Mouse (Mus musculus): ENCODE data around the gene Anxa9. TPM values are rescaled to one million over a fixed set of nuclear protein-coding genes. Genes with fewer than 3 reads are reported as not detected.

Gene Anxa9
- polyA plus RNA-seq, 1 experiment = 7.6 TPM

- DNase-seq (ENCODE audit: low spot score) = no peak
Observed at GRCm38 (mm10) chr3:95314075-95314474, 7.1 kb upstream of the Anxa9 start.

GRCm38 (mm10) chr3:95313476-95313875 lies 6.5 kb upstream of the Anxa9 start:
- DNase-seq (ENCODE audit: low spot score) = no peak

- DNase-seq (ENCODE audit: low spot score) = no peak
Observed at GRCm38 (mm10) chr3:95312623-95313022, 5.6 kb upstream of the Anxa9 start.

- no peak for DNase-seq (ENCODE audit: low spot score)
Observed at GRCm38 (mm10) chr3:95310968-95311882, 4.2 kb upstream of the Anxa9 start.

GRCm38 (mm10) chr3:95310496-95310895 lies 3.5 kb upstream of the Anxa9 start:
- DNase-seq (ENCODE audit: low spot score) = no peak

- DNase-seq (ENCODE audit: low spot score) = no peak
Observed at GRCm38 (mm10) chr3:95306244-95306643, 732 bp downstream of the Anxa9 start.

- no peak for DNase-seq (ENCODE audit: low spot score)
Observed at GRCm38 (mm10) chr3:95301204-95301796, 5.7 kb downstream of the Anxa9 start.

- DNase-seq (ENCODE audit: low spot score) = no peak
Observed at GRCm38 (mm10) chr3:95298018-95298417, 9.0 kb downstream of the Anxa9 start.

GRCm38 (mm10) chr3:95296103-95296469 lies 10.9 kb downstream of the Anxa9 start:
- no peak for DNase-seq (ENCODE audit: low spot score)

- DNase-seq (ENCODE audit: low spot score) = no peak
Observed at GRCm38 (mm10) chr3:95295321-95296102, 11.5 kb downstream of the Anxa9 start.

GRCm38 (mm10) chr3:95294718-95295117 lies 12.3 kb downstream of the Anxa9 start:
- DNase-seq (ENCODE audit: low spot score) = no peak

- DNase-seq (ENCODE audit: low spot score) = no peak
Observed at GRCm38 (mm10) chr3:95294316-95294715, 12.7 kb downstream of the Anxa9 start.

GRCm38 (mm10) chr3:95293537-95293936 lies 13.4 kb downstream of the Anxa9 start:
- no peak for DNase-seq (ENCODE audit: low spot score)

- DNase-seq (ENCODE audit: low spot score) = no peak
Observed at GRCm38 (mm10) chr3:95292899-95293298, 14.1 kb downstream of the Anxa9 start.

GRCm38 (mm10) chr3:95291041-95291440 lies 15.9 kb downstream of the Anxa9 start:
- no peak for DNase-seq (ENCODE audit: low spot score)

GRCm38 (mm10) chr3:95290156-95290555 lies 16.8 kb downstream of the Anxa9 start:
- no peak for DNase-seq (ENCODE audit: low spot score)

- DNase-seq (ENCODE audit: low spot score) = no peak
Observed at GRCm38 (mm10) chr3:95289419-95289818, 17.6 kb downstream of the Anxa9 start.

GRCm38 (mm10) chr3:95287541-95287940 lies 19.4 kb downstream of the Anxa9 start:
- no peak for DNase-seq (ENCODE audit: low spot score)

GRCm38 (mm10) chr3:95286510-95286909 lies 20.5 kb downstream of the Anxa9 start:
- no peak for DNase-seq (ENCODE audit: low spot score)

- no peak for DNase-seq (ENCODE audit: low spot score)
Observed at GRCm38 (mm10) chr3:95286011-95286410, 21.0 kb downstream of the Anxa9 start.

- DNase-seq (ENCODE audit: low spot score) = no peak
Observed at GRCm38 (mm10) chr3:95285390-95285789, 21.6 kb downstream of the Anxa9 start.

- no peak for DNase-seq (ENCODE audit: low spot score)
Observed at GRCm38 (mm10) chr3:95284501-95285281, 22.3 kb downstream of the Anxa9 start.

Data from urinary bladder, adult 2 months (tissue).